Mouse (Mus musculus) thymus, adult 2 months (tissue): ENCODE data around the gene Srpx2. TPM values are rescaled to one million over a fixed set of nuclear protein-coding genes. Genes with fewer than 3 reads are reported as not detected.

Source experiments
- DNase-seq: peaks from one replicate; pipeline ENCODE4 v3.0.0; 2021
- H3K27ac ChIP-seq: fragments of 200-500 bp; 2 replicates; pipeline ENCODE4 v1.5.1; 2012; ENCODE audit warnings: low read length, control low read depth; ENCODE audit not compliant: control insufficient read depth, insufficient read depth
- H3K27me3 ChIP-seq: fragments of 200-500 bp; 2 replicates; pipeline ENCODE4 v1.6.1; 2012; ENCODE audit warnings: mild to moderate bottlenecking, low read length, moderate library complexity, mixed read lengths; ENCODE audit not compliant: control insufficient read depth, insufficient read depth
- H3K36me3 ChIP-seq: fragments of 200-500 bp; 2 replicates; pipeline ENCODE4 v1.6.1; 2012; ENCODE audit warnings: mild to moderate bottlenecking, low read length, moderate library complexity; ENCODE audit not compliant: control insufficient read depth, insufficient read depth
- H3K4me1 ChIP-seq: fragments of 200-500 bp; replicated peaks from 2 replicates; pipeline ENCODE4 v1.6.1; 2012; ENCODE audit warnings: low read length; ENCODE audit not compliant: control insufficient read depth, insufficient read depth
- H3K4me3 ChIP-seq: fragments of 200-500 bp; 2 replicates; pipeline ENCODE4 v1.5.1; 2012; ENCODE audit warnings: mild to moderate bottlenecking, low read length, control low read depth, moderate library complexity; ENCODE audit not compliant: control insufficient read depth, insufficient read depth
- CTCF ChIP-seq: fragments of 200-500 bp; IDR thresholded peaks from 2 replicates; pipeline ENCODE4 v1.5.1; 2012; ENCODE audit warnings: mild to moderate bottlenecking, control low read depth, low read length, moderate library complexity, borderline replicate concordance; ENCODE audit not compliant: control insufficient read depth, poor library complexity, insufficient read depth; ENCODE audit errors: extremely low read depth
- POLR2A ChIP-seq: fragments of 200-500 bp; IDR thresholded peaks from 2 replicates; pipeline ENCODE4 v1.6.1; 2012; ENCODE audit warnings: mild to moderate bottlenecking, low read length, control low read depth, moderate library complexity; ENCODE audit not compliant: control insufficient read depth, poor library complexity, insufficient read depth; ENCODE audit errors: extremely low read depth
- WGBS: fragments of 180-500 bp; shearing (Covaris S2); methylation state at CpG from one replicate; pipeline ENCODE4 v1.1.7; 2018; 5-methylcytosine and 5-hydroxymethylcytosine counted together
- polyA plus RNA-seq: library from polyadenylated mRNA; depleted of rRNA; stranded (reverse); fragments of >200 nt; gene quantifications from 2 replicates; pipeline ENCODE4 v1.2.3, GENCODE M21; 2012; rRNA removed

Srpx2 gene
- 0.59 and 1.1 TPM in 2 replicates for polyA plus RNA-seq

GRCm38 (mm10) chrX:133908261-133908660, at the start of gene Srpx2:
TSS of gene Srpx2 (plus strand) at chrX:133908426.
- no peak within 1 kb of the TSS for H3K27ac ChIP-seq
- TF ChIP-seq POLR2A (no peak), CTCF (no peak)
- H3K4me3 ChIP-seq = no peak within 1 kb of the TSS
- H3K4me1 ChIP-seq = no peaks in the 10 kb centered on the region
- no peaks in the 10 kb centered on the region for H3K36me3 ChIP-seq
- WGBS = 50% methylated on average over 3 of the region's 3 CpGs
- no peaks in the 10 kb centered on the region for H3K27me3 ChIP-seq
- DNase-seq = no peak

- no peak overlapping the region for H3K27ac ChIP-seq
- H3K27me3 ChIP-seq = no peaks in the 10 kb centered on the region
- no peaks in the 10 kb centered on the region for H3K36me3 ChIP-seq
- no peak overlapping the region for H3K4me3 ChIP-seq
- H3K4me1 ChIP-seq = no peaks in the 10 kb centered on the region
- no peak for DNase-seq
- 15% methylated on average over 6 of the region's 6 CpGs for WGBS
- TF ChIP-seq POLR2A (no peak), CTCF (no peak)
Observed at GRCm38 (mm10) chrX:133869743-133870142, 38.5 kb upstream of the Srpx2 start.

- Histone ChIP-seq H3K36me3 (no peaks in the 10 kb centered on the region), H3K27ac (no peak overlapping the region), H3K4me3 (no peak overlapping the region), H3K4me1 (no peaks in the 10 kb centered on the region), H3K27me3 (no peaks in the 10 kb centered on the region)
- TF ChIP-seq CTCF (no peak), POLR2A (no peak)
- 18% methylated on average over 3 of the region's 3 CpGs for WGBS
- DNase-seq = no peak
Observed at GRCm38 (mm10) chrX:133887308-133887707, 20.9 kb upstream of the Srpx2 start.

DNA sequence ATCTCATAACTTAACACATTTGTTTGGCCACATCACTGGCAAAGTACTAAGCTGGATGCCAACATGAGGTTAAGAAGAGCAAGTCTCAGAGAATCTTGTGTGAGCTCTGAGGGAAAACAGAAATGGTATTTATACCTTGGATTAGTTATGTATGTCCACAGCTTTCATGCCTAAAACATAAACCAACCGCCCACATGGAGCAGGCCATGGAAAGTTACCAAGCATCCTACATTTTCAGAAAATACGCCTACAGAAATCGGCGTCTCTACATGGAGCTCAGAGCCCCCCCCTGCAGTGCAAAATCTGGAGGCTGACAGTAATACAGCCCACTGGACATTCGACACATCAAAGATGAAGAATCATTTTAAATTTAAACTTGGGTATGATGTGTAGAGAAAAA, 20.1 kb upstream of the Srpx2 start:
- TF ChIP-seq POLR2A (no peak), CTCF (no peak)
- Histone ChIP-seq H3K4me1 (no peaks in the 10 kb centered on the region), H3K27ac (no peak overlapping the region), H3K27me3 (no peaks in the 10 kb centered on the region), H3K4me3 (no peak overlapping the region), H3K36me3 (no peaks in the 10 kb centered on the region)
- DNase-seq = no peak
- WGBS = 87% methylated on average over 5 of the region's 5 CpGs

- peak within 1 kb of the TSS; percentile 100 for H3K4me3 ChIP-seq
- no peaks in the 10 kb centered on the region for H3K36me3 ChIP-seq
- no peaks in the 10 kb centered on the region for H3K27me3 ChIP-seq
- no peak within 1 kb of the TSS for H3K27ac ChIP-seq
- TF ChIP-seq CTCF (no peak), POLR2A (no peak)
- H3K4me1 ChIP-seq = no peaks in the 10 kb centered on the region
- DNase-seq = peak; percentile 82
- WGBS = 6% methylated on average over 33 of the region's 33 CpGs
Observed at GRCm38 (mm10) chrX:133898014-133898542, 10.1 kb upstream of the Srpx2 start, which contains the start of gene Tspan6. TSS of gene Tspan6 (minus strand) at chrX:133898429.

DNA sequence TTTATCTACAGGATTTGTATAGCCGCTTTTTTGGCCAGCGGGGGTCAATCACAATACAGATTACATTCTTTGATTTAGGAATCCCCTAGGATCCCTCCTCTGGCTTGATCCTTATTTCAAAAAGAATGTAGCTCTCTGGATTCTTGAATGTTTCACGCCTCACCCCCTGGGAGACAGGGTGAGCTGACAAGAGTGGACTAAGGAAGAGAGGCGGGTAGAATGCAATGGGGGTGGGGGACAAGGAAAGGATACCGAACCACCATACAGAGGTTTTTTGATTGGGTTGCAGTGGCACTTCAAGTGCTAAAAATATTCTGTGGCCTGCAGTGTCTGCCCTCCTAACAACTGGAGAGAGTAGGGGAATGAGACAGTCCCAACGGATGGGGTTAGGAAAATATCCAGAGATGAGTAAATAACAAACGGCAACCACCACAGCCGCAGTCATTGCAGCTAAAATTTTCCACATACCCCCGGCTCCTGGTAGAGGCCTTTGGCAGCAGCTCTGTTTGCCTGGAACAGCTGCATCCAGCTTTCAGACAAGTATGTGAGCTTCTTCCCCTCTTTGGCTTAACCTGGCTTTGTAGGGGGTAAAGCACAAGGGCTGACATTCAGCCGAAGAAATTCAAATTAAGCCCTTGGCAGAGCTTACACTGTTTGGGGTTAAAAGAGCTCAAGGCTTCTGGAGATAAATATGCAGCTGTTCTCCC, 3.3 kb downstream of the Srpx2 start:
- DNase-seq = no peak
- no peaks in the 10 kb centered on the region for H3K4me1 ChIP-seq
- no peaks in the 10 kb centered on the region for H3K36me3 ChIP-seq
- TF ChIP-seq POLR2A (no peak), CTCF (no peak)
- no peaks in the 10 kb centered on the region for H3K27me3 ChIP-seq
- 87% methylated on average over 10 of the region's 10 CpGs for WGBS
- no peak overlapping the region for H3K27ac ChIP-seq
- H3K4me3 ChIP-seq = no peak overlapping the region
